Mouse (Mus musculus) right cerebral cortex, postnatal 36 days (tissue): ENCODE measurements at regions not wholly inside any gene's neighbourhood (a gene's known extent, or its start where the extent isn't known, plus 50 kb on each side); places are given as distances from the start of the nearest gene placed in this dataset.

Experiments used
- DNase-seq, 2 experiments: peaks; one replicate each; pipeline ENCODE4 v3.0.0; 2022; ENCODE audit warnings: low spot score in 2 of 2, mixed read lengths in 1 of 2

DNA sequence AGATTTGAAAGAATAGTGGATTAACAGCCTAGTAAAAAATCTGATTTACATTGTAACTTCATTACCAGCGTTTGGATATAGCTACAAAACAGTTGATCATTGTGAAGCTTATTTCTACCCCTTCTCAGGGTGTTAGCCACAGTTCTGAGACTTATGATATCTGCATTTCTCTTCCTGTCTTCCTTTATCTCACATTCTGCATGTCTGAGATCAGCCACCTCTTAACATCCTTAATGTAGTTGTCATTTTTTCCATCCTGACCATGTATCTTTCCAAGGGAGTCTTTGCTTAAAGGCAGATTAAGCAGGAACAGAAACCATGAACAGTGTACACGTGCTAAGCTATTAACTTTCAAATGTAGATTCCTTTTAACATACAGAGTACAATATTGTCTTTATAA, 1278.2 kb downstream of the Kcnt2 start:
- no peak for DNase-seq

DNA sequence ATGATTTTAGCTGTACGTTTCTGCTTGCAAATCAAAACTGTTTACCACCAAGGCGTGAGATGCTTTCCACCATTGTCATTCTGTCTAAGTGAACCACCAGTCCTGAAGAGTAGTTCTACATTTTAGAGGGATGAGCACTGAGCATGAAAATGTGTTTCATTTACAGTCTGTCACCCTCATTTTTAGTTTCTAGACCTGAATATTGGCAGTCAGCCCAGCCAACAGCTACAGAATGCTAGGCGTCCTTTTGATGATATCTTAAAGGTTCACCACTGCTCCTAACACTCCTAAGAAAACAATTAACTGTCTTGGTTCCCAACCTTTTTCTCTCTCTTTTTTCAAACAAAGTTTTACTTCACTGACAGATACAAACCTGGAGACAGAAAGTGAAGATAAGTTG, 1287.2 kb downstream of the Kcnt2 start:
- peak in 1 of 2 experiments; percentile 4 for DNase-seq
